Mouse (Mus musculus) forebrain, embryonic 16.5 days (tissue): Measurements from ENCODE around the gene Ahcyl2. TPM values are rescaled to one million over a fixed set of nuclear protein-coding genes. Genes with fewer than 3 reads are reported as not detected.

ENCODE experiments used
- ATAC-seq: fragments of 200-750 bp; cut with Nextera tagmentation; 2 replicates; pipeline ENCODE4 v1.8.0; 2017; ENCODE audit warnings: mild to moderate bottlenecking, moderate library complexity
- H3K27ac ChIP-seq: fragments of 300-500 bp; sonication (generic); 2 replicates; pipeline ENCODE4 v1.5.1; 2014; ENCODE audit warnings: low read length, control low read depth
- H3K27me3 ChIP-seq: fragments of 300-500 bp; sonication (generic); replicated peaks from 2 replicates; pipeline ENCODE4 v1.6.1; 2014; ENCODE audit warnings: low read length; ENCODE audit not compliant: control insufficient read depth, insufficient read depth
- H3K36me3 ChIP-seq: fragments of 300-500 bp; sonication (generic); 2 replicates; pipeline ENCODE4 v1.6.1; 2014; ENCODE audit not compliant: control insufficient read depth, insufficient read depth
- H3K4me1 ChIP-seq: fragments of 300-500 bp; sonication (generic); replicated peaks from 2 replicates; pipeline ENCODE4 v1.6.1; 2014; ENCODE audit warnings: low read length; ENCODE audit not compliant: control insufficient read depth, insufficient read depth
- H3K4me2 ChIP-seq: fragments of 300-500 bp; sonication (generic); 2 replicates; pipeline ENCODE4 v1.6.1; 2014; ENCODE audit warnings: mild to moderate bottlenecking, low read length, control low read depth
- H3K4me3 ChIP-seq: fragments of 300-500 bp; sonication (generic); replicated peaks from 2 replicates; pipeline ENCODE4 v1.5.1; 2014; ENCODE audit warnings: mild to moderate bottlenecking, low read length, control low read depth
- H3K9ac ChIP-seq: fragments of 300-500 bp; sonication (generic); replicated peaks from 2 replicates; pipeline ENCODE4 v1.6.1; 2014; ENCODE audit warnings: low read depth, low read length, control low read depth
- H3K9me3 ChIP-seq: fragments of 300-500 bp; sonication (generic); 2 replicates; pipeline ENCODE4 v1.6.1; 2016; ENCODE audit warnings: low read length; ENCODE audit not compliant: control insufficient read depth
- WGBS: fragments of 180-500 bp; shearing (Covaris S2); extraction: QIAGEN DNeasy Blood & Tissue Kit; methylation state at CpG from one replicate; pipeline ENCODE4 v1.1.7; 2014; 5-methylcytosine and 5-hydroxymethylcytosine counted together
- polyA plus RNA-seq: library from polyadenylated mRNA; unstranded; fragments of >200 nt; fragmentation: Nextera tagmentation; extraction: Ambion mirVana; gene quantifications from 2 replicates; pipeline ENCODE4 v1.2.1, GENCODE M21; 2015

Ahcyl2 gene
- polyA plus RNA-seq, 1 experiment from 2014 or later = 17.0 TPM

DNA sequence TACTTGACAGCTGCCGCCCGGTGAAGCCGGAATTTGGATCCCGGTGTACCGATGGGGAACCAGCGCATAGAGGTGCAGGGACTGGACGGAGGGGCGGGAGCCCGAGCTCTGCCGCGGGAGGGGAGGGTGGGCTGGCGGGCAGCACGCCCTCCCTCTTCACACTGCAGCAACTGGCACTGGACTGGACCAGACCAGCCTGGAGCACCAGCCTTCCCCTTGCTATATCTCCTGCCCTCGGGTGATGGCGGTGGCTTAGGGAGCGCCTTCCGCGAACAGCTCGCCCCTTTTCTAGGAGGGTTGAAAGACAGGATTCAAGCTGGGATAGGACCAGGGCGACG lies 149.5 kb downstream of the Ahcyl2 start:
- H3K27me3 ChIP-seq = peaks cover 12% of the 10 kb centered on the region
- H3K4me2 ChIP-seq = peak overlapping the region; percentile 96
- H3K36me3 ChIP-seq = no peaks in the 10 kb centered on the region
- under 1% methylated on average over 20 of the region's 21 CpGs for whole genome bisulfite sequencing
- H3K9me3 ChIP-seq = no peaks in the 10 kb centered on the region
- peaks cover 4% of the 10 kb centered on the region for H3K4me1 ChIP-seq
- no peak overlapping the region for H3K27ac ChIP-seq
- peak; percentile 51 for ATAC-seq
- peak overlapping the region; percentile 93 for H3K4me3 ChIP-seq
- peak overlapping the region; percentile 72 for H3K9ac ChIP-seq

DNA sequence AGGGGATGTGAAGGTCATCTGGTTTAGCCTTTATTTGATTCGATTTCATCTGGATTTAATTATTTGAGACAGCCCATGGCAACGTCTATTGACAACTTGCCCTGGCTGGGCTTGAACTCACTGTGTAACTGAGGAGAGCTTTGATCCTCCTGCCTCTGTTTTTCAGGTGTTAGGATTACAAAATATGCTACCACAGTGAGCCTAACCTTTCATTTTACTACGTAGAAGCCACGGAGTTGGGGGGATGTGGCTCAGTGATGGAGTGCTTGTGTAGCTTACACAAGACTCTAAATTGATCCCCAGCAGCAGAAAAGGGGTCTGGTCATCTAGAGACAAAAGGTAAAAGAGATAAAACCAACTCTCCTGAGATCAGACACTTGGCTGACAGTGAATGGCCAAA lies 150.1 kb downstream of the Ahcyl2 start:
- no peak overlapping the region for H3K27ac ChIP-seq
- no peak for ATAC-seq
- peaks cover 12% of the 10 kb centered on the region for H3K27me3 ChIP-seq
- no peaks in the 10 kb centered on the region for H3K36me3 ChIP-seq
- no peaks in the 10 kb centered on the region for H3K9me3 ChIP-seq
- H3K4me3 ChIP-seq = no peak overlapping the region
- 45% methylated on average over 4 of the region's 4 CpGs for WGBS
- peaks cover 4% of the 10 kb centered on the region for H3K4me1 ChIP-seq
- H3K9ac ChIP-seq = no peak overlapping the region
- H3K4me2 ChIP-seq = no peak overlapping the region

DNA sequence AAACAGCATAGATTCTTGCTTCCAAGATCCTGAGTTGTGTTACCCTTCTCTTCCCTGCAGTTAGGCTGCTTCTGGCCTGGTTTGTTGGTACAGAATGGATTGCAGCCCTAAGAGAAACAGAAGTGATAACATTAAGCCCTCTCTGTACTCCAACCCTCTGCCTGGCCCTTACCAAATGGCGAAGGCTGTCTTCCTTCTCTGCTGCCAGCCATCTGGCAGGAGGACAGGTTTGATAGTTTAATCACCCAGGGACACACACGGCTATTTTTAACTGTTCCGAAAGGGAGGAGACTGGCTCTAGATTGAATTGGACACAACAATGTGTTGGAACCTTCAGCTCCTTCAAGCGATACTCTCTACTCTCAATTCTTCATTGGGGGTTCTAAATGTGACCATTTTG lies 155.7 kb downstream of the Ahcyl2 start:
- Histone ChIP-seq H3K36me3 (no peaks in the 10 kb centered on the region), H3K9me3 (no peaks in the 10 kb centered on the region), H3K27me3 (no peaks in the 10 kb centered on the region), H3K27ac (no peak overlapping the region), H3K9ac (no peak overlapping the region), H3K4me3 (no peak overlapping the region), H3K4me2 (no peak overlapping the region), H3K4me1 (no peaks in the 10 kb centered on the region)
- WGBS = 68% methylated on average over 4 of the region's 4 CpGs
- ATAC-seq = no peak

DNA sequence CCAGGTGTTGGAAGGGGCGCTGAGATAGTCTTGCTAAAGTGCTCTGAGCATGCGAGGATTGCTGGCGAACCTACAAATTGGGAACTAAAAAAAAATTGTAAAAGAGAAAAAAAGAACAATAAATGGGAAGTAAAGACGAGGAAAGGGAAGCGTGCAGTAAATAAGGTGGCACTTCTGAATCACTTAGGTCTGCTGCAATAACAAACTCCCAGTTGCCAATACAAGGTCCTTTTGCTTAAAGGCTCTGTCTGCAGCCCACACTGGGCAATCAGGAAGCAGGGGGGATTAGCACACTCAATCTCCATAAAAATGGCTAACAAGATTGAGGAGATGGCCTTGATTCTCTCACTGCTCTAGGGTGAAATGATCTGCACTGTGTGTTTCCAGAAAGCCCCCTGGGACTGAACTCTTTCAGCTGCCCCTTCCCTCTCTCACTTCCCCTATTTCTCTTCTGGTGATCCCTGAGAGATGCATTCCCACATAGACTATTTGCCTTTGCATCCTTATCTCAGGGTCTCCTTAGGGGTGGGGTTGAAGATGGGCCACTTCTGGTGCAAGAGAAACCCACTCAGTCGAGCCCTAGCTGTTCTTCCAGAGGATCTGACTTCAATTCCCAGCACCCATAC lies 157.9 kb downstream of the Ahcyl2 start:
- Histone ChIP-seq H3K9me3 (no peaks in the 10 kb centered on the region), H3K9ac (no peak overlapping the region), H3K4me2 (no peak overlapping the region), H3K27ac (no peak overlapping the region), H3K36me3 (no peaks in the 10 kb centered on the region), H3K4me1 (no peaks in the 10 kb centered on the region), H3K4me3 (no peak overlapping the region), H3K27me3 (no peaks in the 10 kb centered on the region)
- no peak for ATAC-seq
- 69% methylated on average over 6 of the region's 6 CpGs for WGBS

DNA sequence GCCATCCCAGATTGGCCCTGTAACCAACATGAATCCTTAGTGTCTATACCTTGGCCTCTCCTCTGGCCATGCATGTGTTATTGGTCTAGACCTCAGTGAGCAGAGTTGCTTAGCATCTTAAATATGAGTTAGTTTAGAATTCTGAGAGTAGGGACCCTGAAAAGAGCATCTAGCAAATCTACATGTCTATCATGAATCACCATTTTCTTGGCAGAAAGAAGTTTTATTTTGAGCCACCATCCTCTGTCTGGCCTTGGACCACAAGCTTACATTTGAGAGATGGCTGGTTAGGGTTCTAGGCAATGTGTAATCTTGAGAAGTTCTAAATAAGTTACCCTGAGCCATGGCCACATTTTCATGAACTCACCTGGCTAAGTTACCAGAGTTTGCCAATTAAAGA lies 162.3 kb downstream of the Ahcyl2 start:
- Histone ChIP-seq H3K4me3 (no peak overlapping the region), H3K9ac (no peak overlapping the region), H3K36me3 (no peaks in the 10 kb centered on the region), H3K27ac (no peak overlapping the region), H3K4me2 (no peak overlapping the region), H3K27me3 (no peaks in the 10 kb centered on the region), H3K4me1 (no peaks in the 10 kb centered on the region), H3K9me3 (no peaks in the 10 kb centered on the region)
- ATAC-seq = no peak

DNA sequence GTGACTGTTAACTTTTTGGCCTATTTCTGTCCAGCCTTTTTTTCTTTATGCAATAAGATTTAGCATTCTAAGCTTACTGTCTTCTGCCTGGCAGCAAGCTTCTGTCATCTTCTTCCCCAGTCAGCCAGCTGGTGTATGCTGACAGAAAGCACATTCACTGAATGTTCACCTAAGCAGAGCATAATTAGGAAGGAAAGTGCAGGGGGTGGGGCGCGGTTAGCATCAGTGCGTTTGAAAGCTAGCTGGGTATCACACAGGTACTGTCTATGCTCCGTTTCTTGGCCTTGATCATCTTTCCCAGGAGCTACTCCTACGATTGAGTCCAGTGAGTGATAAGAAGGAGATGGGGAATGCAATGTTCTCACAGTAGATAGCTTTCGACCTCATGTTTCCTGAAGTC lies 162.9 kb downstream of the Ahcyl2 start:
- no peaks in the 10 kb centered on the region for H3K4me1 ChIP-seq
- H3K9me3 ChIP-seq = no peaks in the 10 kb centered on the region
- 85% methylated on average over 6 of the region's 6 CpGs for WGBS
- no peak overlapping the region for H3K4me2 ChIP-seq
- no peak for ATAC-seq
- H3K9ac ChIP-seq = no peak overlapping the region
- H3K27me3 ChIP-seq = no peaks in the 10 kb centered on the region
- no peak overlapping the region for H3K27ac ChIP-seq
- no peaks in the 10 kb centered on the region for H3K36me3 ChIP-seq
- no peak overlapping the region for H3K4me3 ChIP-seq

DNA sequence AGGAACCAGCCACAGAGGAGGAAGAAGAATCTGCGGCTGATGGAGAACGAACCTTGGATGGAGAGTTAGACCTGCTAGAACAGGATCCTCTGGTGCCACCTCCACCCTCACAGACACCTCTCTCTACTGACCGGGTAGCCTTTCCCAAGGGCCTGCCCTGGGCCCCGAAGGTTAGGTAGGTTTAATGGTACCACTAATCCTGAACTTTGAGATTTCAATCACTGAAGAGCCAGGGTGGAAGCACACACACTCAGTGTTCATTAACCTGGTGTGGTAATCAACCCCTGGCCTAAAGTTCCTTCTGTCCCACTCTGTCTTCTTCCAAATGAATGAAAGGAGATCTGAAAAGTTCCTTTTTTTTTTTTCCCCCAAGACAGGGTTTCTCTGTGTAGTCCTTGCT lies 163.4 kb downstream of the Ahcyl2 start:
- 91% methylated on average over 4 of the region's 4 CpGs for WGBS

DNA sequence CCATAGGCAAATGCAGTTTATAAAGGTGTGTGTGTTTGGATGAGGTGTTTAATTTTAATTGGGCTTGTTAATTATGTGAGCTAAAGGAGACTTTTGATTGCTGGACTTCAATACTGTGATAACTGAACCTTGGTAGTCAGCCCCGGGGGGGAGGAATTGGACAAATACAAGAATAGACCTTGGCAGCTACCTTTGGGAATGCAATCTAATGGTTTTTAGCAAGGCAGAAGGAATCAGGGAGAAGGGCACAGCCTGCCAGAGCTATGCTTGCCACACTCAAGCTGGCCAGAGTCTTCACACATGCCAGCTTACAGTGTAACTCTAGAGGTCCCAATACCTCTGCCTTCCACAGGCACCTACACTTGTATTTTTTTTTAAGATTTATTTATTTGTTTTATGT lies 167.9 kb downstream of the Ahcyl2 start:
- Histone ChIP-seq H3K9me3 (no peaks in the 10 kb centered on the region), H3K4me2 (no peak overlapping the region), H3K4me1 (no peaks in the 10 kb centered on the region), H3K27me3 (no peaks in the 10 kb centered on the region), H3K9ac (no peak overlapping the region), H3K27ac (no peak overlapping the region), H3K4me3 (no peak overlapping the region), H3K36me3 (no peaks in the 10 kb centered on the region)
- ATAC-seq = no peak
- WGBS = 60% methylated on average over 1 of the region's 1 CpGs

More for the DNA sequence above, 163.4 kb downstream of the Ahcyl2 start:
- Histone ChIP-seq H3K27ac (no peak overlapping the region), H3K9me3 (no peaks in the 10 kb centered on the region), H3K36me3 (no peaks in the 10 kb centered on the region), H3K4me3 (no peak overlapping the region), H3K27me3 (no peaks in the 10 kb centered on the region), H3K9ac (no peak overlapping the region), H3K4me2 (no peak overlapping the region), H3K4me1 (no peaks in the 10 kb centered on the region)
- no peak for ATAC-seq

DNA sequence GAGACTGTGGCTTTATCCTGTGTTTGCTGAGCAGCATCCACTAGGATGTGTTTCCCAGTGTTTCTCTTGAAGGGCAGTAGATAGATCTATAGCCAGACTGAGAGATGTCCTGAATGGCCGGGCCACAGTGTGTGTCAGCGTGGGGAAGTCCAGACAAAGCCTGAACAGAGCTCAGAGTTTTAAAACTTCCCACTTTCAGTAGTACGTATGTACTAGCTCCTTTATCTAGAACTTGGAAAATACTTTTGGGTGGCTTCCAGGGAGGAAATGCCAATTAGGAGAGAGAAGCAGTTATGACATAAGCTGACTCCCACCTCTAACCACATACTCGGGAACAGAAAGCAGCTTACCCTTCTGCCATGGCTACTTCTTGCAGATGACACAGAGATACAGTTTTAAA lies 172.6 kb downstream of the Ahcyl2 start:
- Histone ChIP-seq H3K27ac (no peak overlapping the region), H3K27me3 (no peaks in the 10 kb centered on the region), H3K9me3 (no peaks in the 10 kb centered on the region), H3K9ac (no peak overlapping the region), H3K4me2 (no peak overlapping the region), H3K36me3 (no peaks in the 10 kb centered on the region), H3K4me1 (peaks cover 4% of the 10 kb centered on the region), H3K4me3 (no peak overlapping the region)
- 66% methylated on average over 4 of the region's 4 CpGs for WGBS
- no peak for ATAC-seq

DNA sequence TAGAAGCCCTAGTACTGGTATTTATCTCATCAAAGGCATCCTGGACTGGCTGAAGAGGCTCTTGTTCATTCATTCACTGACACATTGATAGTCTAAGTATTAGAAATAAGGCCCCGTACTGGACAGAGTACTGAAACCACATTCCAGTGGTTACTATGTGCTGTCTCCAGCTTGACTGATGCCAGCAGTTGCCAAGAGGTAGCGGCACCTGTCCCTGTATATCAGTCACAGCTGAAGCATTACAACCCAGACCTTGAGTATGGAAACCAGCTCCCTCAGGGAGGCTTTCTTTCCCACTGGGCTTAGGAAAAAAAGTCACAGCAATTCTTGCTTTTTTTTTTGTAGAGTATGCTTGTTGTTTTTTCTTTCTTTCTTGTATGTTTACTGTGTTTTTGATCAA lies 173.2 kb downstream of the Ahcyl2 start:
- Histone ChIP-seq H3K27ac (no peak overlapping the region), H3K9ac (no peak overlapping the region), H3K4me1 (peaks cover 4% of the 10 kb centered on the region), H3K4me3 (no peak overlapping the region), H3K9me3 (no peaks in the 10 kb centered on the region), H3K36me3 (no peaks in the 10 kb centered on the region), H3K4me2 (no peak overlapping the region), H3K27me3 (no peaks in the 10 kb centered on the region)
- WGBS = 85% methylated on average over 2 of the region's 2 CpGs
- no peak for ATAC-seq
